Mouse (Mus musculus) granulocyte monocyte progenitor cell, adult 5-6 weeks (primary cell): ENCODE measurements around the gene Serhl. TPM values are rescaled to one million over a fixed set of nuclear protein-coding genes. Genes with fewer than 3 reads are reported as not detected.
A peak's percentile ranks its signal among the peaks of the same experiment; 100 is the strongest.

Source experiments
- ATAC-seq: replicated peaks from 2 replicates; pipeline ENCODE4 v1.8.0; 2016; ENCODE audit warnings: mild to moderate bottlenecking, moderate TSS enrichment, inconsistent platforms; ENCODE audit not compliant: poor library complexity, severe bottlenecking
- total RNA-seq, 2 experiments: library from RNA; stranded (forward) in 1 of 2; stranded (reverse) in 1 of 2; fragments of 200-712, 200-1000 nt in 1 of 2; fragments of >200 nt in 1 of 2; fragmentation: Nextera tagmentation in 1 of 2; gene quantifications; 2 replicates each; pipeline ENCODE4 v1.2.3; 2014 to 2017

Gene Serhl
- total RNA-seq, 2 experiments from 2014 or later = 39.1 to 48.6 TPM

- ATAC-seq = peak; percentile 56
Measured at GRCm38 (mm10) chr15:83075607-83076525, 13.4 kb upstream of the Serhl start.

DNA sequence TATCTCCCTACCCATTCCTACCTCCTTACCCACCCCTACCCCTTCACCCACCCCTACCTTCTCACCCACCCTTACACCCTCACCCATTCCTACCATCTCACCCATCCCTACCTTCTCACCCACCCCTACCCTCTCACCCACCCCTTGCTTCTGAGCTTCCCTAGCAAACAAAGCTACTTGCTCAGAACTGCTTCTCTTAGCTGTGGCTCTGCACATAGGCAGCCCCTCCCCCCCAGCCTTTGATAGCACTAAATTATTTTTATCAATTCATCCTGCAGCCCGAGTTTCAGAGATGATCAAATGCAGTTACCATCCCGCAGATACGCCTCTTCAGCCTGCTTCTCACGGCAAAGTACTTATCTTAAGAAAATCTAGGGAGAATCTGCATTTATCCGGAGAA lies 5.8 kb upstream of the Serhl start:
- no peak for ATAC-seq

GRCm38 (mm10) chr15:83084022-83084640 lies 5.2 kb upstream of the Serhl start:
- ATAC-seq = peak; percentile 26

- peak; percentile 92 for ATAC-seq
Measured at GRCm38 (mm10) chr15:83085901-83086300, 3.4 kb upstream of the Serhl start.

DNA sequence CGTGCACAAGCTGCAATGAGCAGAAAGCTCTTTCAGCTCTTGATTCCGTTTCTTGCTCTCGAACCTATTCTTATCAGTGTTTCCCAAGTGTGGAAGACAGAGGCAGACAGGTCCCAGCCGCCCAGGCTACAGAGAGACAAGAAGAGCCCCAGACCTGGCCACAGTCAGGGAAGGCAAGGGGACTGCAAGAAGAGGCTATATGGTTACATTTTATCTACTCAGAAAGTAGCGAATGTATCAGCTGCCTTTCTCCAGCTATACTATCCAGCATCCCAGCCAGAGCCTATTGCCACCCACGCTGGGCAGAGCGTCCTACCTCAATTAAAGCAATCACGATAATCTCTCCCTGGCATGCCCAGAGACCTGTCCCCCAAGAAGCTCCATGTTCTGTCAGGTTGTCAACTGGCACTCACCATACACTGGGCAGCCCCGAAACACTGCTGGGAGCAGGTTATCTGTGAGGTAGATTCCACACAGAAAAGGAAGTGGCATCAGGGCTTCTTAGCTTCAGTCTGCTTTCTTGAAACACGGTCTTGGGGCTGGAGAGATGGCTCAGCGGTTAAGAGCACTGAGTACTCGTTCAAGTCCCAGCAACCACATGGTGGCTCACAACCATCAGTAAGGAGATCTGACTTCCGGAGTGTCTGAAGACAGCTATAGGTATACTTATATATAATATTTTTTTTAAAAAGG lies 2.5 kb upstream of the Serhl start:
- no peak for ATAC-seq

GRCm38 (mm10) chr15:83088495-83089428 lies 544 bp upstream of the Serhl start:
- ATAC-seq = no peak

DNA sequence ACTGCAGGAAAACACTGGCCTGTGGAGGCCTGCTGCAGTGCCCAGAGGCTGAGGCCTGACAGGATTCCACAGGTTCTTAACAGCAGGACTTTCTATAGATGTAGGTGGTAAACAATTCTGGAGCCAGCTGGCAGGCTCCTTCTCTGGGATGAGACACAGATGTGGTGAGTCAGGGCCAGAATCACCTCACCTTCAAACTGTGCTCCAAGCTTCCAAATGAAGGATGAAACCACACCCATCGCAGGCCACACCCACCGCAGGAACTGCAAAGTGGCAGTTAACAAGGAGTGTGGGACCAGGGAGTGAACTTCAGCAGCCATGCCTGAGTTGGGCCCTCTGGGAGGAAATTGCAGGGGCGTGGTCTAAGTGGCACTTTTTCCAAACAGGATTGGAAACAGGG lies 1.6 kb downstream of the Serhl start:
- no peak for ATAC-seq

GRCm38 (mm10) chr15:83093687-83094086 lies 4.4 kb downstream of the Serhl start:
- no peak for ATAC-seq

GRCm38 (mm10) chr15:83095950-83096349 lies 6.6 kb downstream of the Serhl start:
- ATAC-seq = peak; percentile 35; the same call in 1 of the 2 replicates

DNA sequence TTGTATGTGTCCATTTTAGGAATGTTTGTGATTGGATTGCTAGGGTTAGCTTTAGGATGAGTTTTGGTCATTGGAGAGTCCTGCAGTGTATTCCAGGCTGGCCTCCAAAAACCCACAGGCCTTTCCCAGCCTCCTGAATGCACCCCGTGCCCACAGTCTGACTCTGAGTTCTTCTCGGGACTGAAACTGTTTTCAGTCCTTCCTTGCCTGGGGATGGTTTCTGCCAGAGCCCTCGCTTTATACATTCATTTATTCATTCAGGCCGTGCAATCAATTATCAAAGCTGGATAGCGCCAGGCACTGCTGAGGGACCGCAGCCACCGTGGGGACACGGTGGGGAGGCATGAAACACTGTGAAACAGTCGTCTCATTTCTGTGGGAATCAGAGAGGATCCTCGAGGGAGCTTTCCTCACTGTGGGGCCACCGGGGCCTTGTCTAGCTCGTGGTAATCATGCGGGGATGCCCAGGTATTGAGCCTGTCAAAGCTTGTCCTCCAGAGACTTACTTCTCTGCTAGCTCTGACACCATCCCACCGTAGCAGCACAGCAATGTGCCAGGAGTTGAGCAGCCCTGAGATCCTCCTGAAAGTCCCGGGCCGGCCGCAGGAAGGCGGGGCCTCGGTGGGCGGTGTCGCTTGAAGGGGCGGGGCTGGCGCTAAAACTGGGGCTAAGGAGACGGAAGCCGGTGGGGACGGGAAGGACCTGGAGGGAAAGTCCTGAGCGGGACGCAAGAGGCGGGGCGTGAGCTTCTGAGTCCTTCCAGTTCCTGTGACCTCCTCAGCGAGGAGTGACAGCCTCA lies 10.4 kb downstream of the Serhl start:
- peak; percentile 97 for ATAC-seq

DNA sequence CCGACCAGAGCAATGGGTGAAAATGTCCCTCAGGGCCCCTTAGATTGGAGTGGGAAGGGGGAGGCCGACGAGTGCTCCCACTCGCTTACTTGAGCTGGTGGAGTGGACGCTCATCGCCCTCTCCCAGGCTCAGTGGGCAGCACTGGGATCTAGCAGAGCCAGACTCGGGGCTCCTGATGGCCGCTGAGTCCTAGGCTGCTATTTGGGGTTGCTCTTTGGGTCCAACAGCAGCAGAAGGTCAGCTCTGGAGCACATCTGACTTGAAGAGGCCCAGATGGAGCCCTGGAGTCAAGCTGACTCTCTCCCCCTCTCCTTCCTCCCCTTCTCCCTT lies 11.0 kb downstream of the Serhl start:
- no peak for ATAC-seq

DNA sequence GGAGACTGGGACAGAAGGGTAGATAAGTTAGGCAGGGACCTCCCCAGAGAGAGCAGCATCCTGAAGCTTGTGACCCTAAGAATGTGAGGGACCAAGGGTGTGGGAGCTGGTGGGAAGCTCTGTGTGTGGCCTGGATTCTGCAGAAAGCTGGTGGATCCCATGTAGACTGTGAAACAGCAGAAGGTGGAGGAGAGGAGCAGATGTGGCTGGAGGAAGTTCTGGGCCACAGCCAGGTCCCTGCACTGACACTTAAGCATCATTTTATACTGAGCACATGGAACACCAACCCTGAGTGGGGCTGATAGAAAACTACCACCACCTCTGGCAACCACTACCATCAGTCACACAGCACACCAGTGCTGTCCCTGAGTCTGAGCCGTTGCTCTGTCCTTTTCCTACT lies 13.8 kb downstream of the Serhl start:
- ATAC-seq = no peak

GRCm38 (mm10) chr15:83106426-83106825 lies 17.1 kb downstream of the Serhl start:
- ATAC-seq = no peak

- no peak for ATAC-seq
Measured at GRCm38 (mm10) chr15:83107814-83108213, 18.5 kb downstream of the Serhl start.

DNA sequence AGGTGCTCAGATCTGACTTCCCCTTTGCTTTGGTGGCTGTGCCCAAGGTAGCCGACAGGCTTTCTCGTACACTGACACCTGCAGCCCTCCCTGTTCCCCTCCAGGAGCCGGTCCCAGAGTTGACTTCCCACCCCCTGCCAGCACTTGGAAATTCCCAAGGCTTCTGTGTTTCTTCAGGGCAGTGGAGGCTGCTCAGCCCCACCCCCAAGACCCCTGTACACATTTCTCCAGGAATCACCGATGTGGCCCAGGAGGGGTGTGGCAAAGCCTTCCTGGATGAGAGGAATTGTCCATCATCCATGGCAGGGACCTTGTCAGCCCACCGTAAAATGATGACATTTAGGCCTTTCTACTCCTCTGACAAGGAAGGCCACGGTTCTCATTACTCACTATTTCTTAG lies 22.0 kb downstream of the Serhl start:
- ATAC-seq = no peak

DNA sequence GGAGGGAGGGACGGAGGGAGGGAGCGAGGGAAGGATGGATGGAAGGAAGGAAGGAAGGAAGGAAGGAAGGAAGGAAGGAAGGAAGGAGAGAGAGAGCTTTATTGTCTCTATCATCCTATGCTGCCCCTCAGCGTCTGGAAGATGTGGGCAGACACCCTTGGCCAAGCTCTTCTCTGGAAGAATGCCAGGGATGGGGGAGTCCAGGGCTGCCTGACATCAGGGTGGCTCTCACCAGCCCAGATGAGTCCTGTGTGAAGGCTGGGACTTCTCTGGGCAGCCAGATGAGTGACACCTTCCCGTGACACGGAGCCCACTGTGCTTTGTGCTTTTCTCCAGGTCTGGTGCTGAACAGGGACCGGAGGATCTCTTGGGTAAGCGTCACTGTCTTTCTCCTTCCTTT lies 22.6 kb downstream of the Serhl start:
- no peak for ATAC-seq

- peak; percentile 88 for ATAC-seq
Measured at GRCm38 (mm10) chr15:83112898-83113297, 23.6 kb downstream of the Serhl start.

- no peak for ATAC-seq
Measured at GRCm38 (mm10) chr15:83114106-83114505, 24.8 kb downstream of the Serhl start.

DNA sequence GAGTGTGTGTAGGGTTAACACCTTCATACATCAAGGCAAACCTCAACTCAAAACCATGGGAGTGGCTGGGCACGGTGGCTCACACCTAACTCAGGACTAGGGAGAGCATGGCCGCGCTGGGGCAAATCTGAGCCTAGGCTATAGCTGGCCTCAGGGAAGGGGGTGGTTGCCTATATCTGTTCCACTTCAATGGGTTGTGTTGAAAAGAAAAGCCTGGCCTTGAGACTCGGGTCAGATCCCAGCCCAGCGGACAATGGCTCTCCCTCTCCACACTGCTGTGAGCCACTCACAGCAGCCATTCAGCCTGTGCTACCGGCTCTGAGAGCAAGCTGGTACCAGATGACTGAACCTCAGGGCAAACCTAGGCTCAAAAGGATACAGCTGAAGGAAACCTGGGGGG lies 25.8 kb downstream of the Serhl start:
- no peak for ATAC-seq
